Mouse (Mus musculus) forebrain, embryonic 14.5 days (tissue): ENCODE data around the gene Khk. TPM values are rescaled to one million over a fixed set of nuclear protein-coding genes. Genes with fewer than 3 reads are reported as not detected.
A peak's percentile ranks its signal among the peaks of the same experiment; 100 is the strongest.
"Not testable (repeated sequence)": the region's sequence is repeated elsewhere in the genome, so short reads cannot be mapped to it uniquely, and the experiment has no call there.

Experiments used
- ATAC-seq: fragments of 200-750 bp; cut with Nextera tagmentation; 2 replicates; pipeline ENCODE4 v1.8.0; 2017; ENCODE audit warnings: mild to moderate bottlenecking, moderate library complexity
- DNase-seq: peaks from one replicate; pipeline ENCODE4 v3.0.0-alpha.2; 2015; ENCODE audit warnings: low spot score
- H3K27ac ChIP-seq: fragments of 300-500 bp; sonication (generic); 2 replicates; pipeline ENCODE4 v1.5.1; 2014; ENCODE audit warnings: low read depth, mild to moderate bottlenecking, control low read depth, low read length, moderate library complexity
- H3K27me3 ChIP-seq: fragments of 300-500 bp; sonication (generic); replicated peaks from 2 replicates; pipeline ENCODE4 v1.6.1; 2014; ENCODE audit warnings: low read length, control low read depth, mixed read lengths; ENCODE audit not compliant: control insufficient read depth, insufficient read depth
- H3K36me3 ChIP-seq: fragments of 300-500 bp; sonication (generic); 2 replicates; pipeline ENCODE4 v1.6.1; 2014; ENCODE audit warnings: low read length, control low read depth; ENCODE audit not compliant: control insufficient read depth, insufficient read depth
- H3K4me1 ChIP-seq: fragments of 300-500 bp; sonication (generic); 2 replicates; pipeline ENCODE4 v1.6.1; 2014; ENCODE audit warnings: antibody characterized with exemption, low read length, control low read depth; ENCODE audit not compliant: control insufficient read depth, insufficient read depth
- H3K4me2 ChIP-seq: fragments of 300-500 bp; sonication (generic); 2 replicates; pipeline ENCODE4 v1.6.1; 2014; ENCODE audit warnings: mild to moderate bottlenecking, control low read depth, low read length
- H3K4me3 ChIP-seq: fragments of 300-500 bp; sonication (generic); 2 replicates; pipeline ENCODE4 v1.5.1; 2014; ENCODE audit warnings: low read depth, low read length, control low read depth
- H3K9ac ChIP-seq: fragments of 300-500 bp; sonication (generic); 2 replicates; pipeline ENCODE4 v1.6.1; 2014; ENCODE audit warnings: mild to moderate bottlenecking, low read length, control low read depth, moderate library complexity
- H3K9me3 ChIP-seq: fragments of 300-500 bp; sonication (generic); replicated peaks from 2 replicates; pipeline ENCODE4 v1.6.1; 2016; ENCODE audit warnings: low read length, control low read depth, mixed read lengths; ENCODE audit not compliant: control insufficient read depth
- WGBS: fragments of 180-500 bp; shearing (Covaris S2); extraction: QIAGEN DNeasy Blood & Tissue Kit; methylation state at CpG from one replicate; pipeline ENCODE4 v1.1.7; 2014; 5-methylcytosine and 5-hydroxymethylcytosine counted together
- polyA plus RNA-seq: library from polyadenylated mRNA; unstranded; fragments of >200 nt; fragmentation: Nextera tagmentation; extraction: Ambion mirVana; gene quantifications from 2 replicates; pipeline ENCODE4 v1.2.1, GENCODE M21; 2014

Gene Khk
- 8.3 and 11.2 TPM in 2 replicates for polyA plus RNA-seq

GRCm38 (mm10) chr5:30921256-30922033 is at the start of gene Khk:
Khk (plus strand) TSS chr5:30921431.
- ATAC-seq (peak; percentile 75), DNase-seq (peak; percentile 90)
- no peaks in the 10 kb centered on the region for H3K36me3 ChIP-seq
- H3K4me3 ChIP-seq = peak within 1 kb of the TSS; percentile 43
- peak within 1 kb of the TSS; percentile 59 for H3K9ac ChIP-seq
- peaks cover 13% of the 10 kb centered on the region; the same call in 1 of the 2 replicates for H3K4me1 ChIP-seq
- no peaks in the 10 kb centered on the region for H3K27me3 ChIP-seq
- 1% methylated on average over 40 of the region's 40 CpGs for WGBS
- H3K4me2 ChIP-seq = peak within 1 kb of the TSS; percentile 80
- H3K27ac ChIP-seq = peak within 1 kb of the TSS; percentile 58
- no peaks in the 10 kb centered on the region for H3K9me3 ChIP-seq

- no peaks in the 10 kb centered on the region for H3K9me3 ChIP-seq
- no peak overlapping the region for H3K4me2 ChIP-seq
- ATAC-seq (no peak), DNase-seq (no peak)
- H3K4me3 ChIP-seq = no peak overlapping the region
- H3K36me3 ChIP-seq = peaks cover 65% of the 10 kb centered on the region
- H3K27ac ChIP-seq = no peak overlapping the region
- peaks cover 11% of the 10 kb centered on the region; the same call in 1 of the 2 replicates for H3K4me1 ChIP-seq
- WGBS = 93% methylated on average over 9 of the region's 9 CpGs
- no peak overlapping the region for H3K9ac ChIP-seq
- H3K27me3 ChIP-seq = no peaks in the 10 kb centered on the region
Measured at GRCm38 (mm10) chr5:30872574-30872973, 48.7 kb upstream of the Khk start.

- H3K4me2 ChIP-seq = no peak overlapping the region
- no peak for ATAC-seq
- H3K36me3 ChIP-seq = peaks cover 66% of the 10 kb centered on the region
- no peaks in the 10 kb centered on the region for H3K27me3 ChIP-seq
- no peaks in the 10 kb centered on the region for H3K9me3 ChIP-seq
- H3K27ac ChIP-seq = no peak overlapping the region
- WGBS = 98% methylated on average over 7 of the region's 7 CpGs
- no peak overlapping the region for H3K4me3 ChIP-seq
- H3K4me1 ChIP-seq = peaks cover 8% of the 10 kb centered on the region; the same call in 1 of the 2 replicates
- H3K9ac ChIP-seq = no peak overlapping the region
- no peak for DNase-seq
Measured at GRCm38 (mm10) chr5:30874365-30874764, 46.9 kb upstream of the Khk start.

GRCm38 (mm10) chr5:30878616-30879015 is 42.6 kb upstream of the Khk start:
- peak; percentile 62; the same call in 1 of the 2 replicates for ATAC-seq
- 57% methylated on average over 6 of the region's 6 CpGs for WGBS
- no peak overlapping the region for H3K9ac ChIP-seq

GRCm38 (mm10) chr5:30879347-30879943 is 41.8 kb upstream of the Khk start:
- Histone ChIP-seq H3K27me3 (no peaks in the 10 kb centered on the region), H3K27ac (no peak overlapping the region; the same call in 1 of the 2 replicates), H3K4me1 (no peaks in the 10 kb centered on the region; the same call in 1 of the 2 replicates), H3K9ac (no peak overlapping the region), H3K4me3 (no peak overlapping the region), H3K9me3 (no peaks in the 10 kb centered on the region), H3K36me3 (peaks cover 32% of the 10 kb centered on the region), H3K4me2 (no peak overlapping the region)
- 82% methylated on average over 5 of the region's 5 CpGs for WGBS
- 0 out of 2 replicates have a peak, but pooled peaks have one; percentile 16 for ATAC-seq
- DNase-seq = peak; percentile 13

More at GRCm38 (mm10) chr5:30878616-30879015, 42.6 kb upstream of the Khk start:
- Histone ChIP-seq H3K27ac (no peak overlapping the region; the same call in 1 of the 2 replicates), H3K36me3 (peaks cover 41% of the 10 kb centered on the region), H3K4me2 (no peak overlapping the region), H3K4me1 (no peaks in the 10 kb centered on the region; the same call in 1 of the 2 replicates), H3K27me3 (no peaks in the 10 kb centered on the region), H3K4me3 (no peak overlapping the region), H3K9me3 (no peaks in the 10 kb centered on the region)
- peak; percentile 76 for DNase-seq

GRCm38 (mm10) chr5:30881839-30882238 is 39.4 kb upstream of the Khk start:
- not testable (repeated sequence) for DNase-seq, H3K9me3 ChIP-seq, H3K4me1 ChIP-seq, ATAC-seq, H3K9ac ChIP-seq, H3K36me3 ChIP-seq, H3K27me3 ChIP-seq, H3K4me3 ChIP-seq, H3K27ac ChIP-seq, H3K4me2 ChIP-seq
- 88% methylated on average over 4 of the region's 4 CpGs for WGBS

GRCm38 (mm10) chr5:30886209-30886608 is 35.0 kb upstream of the Khk start:
- 38% methylated on average over 4 of the region's 4 CpGs for WGBS
- ATAC-seq (no peak), DNase-seq (no peak)
- Histone ChIP-seq H3K4me1 (peaks cover 13% of the 10 kb centered on the region), H3K4me2 (peak overlapping the region; percentile 84), H3K27ac (no peak overlapping the region), H3K4me3 (0 out of 2 replicates have a peak overlapping the region, but pooled peaks have one; percentile 80), H3K36me3 (peaks cover 4% of the 10 kb centered on the region), H3K9me3 (no peaks in the 10 kb centered on the region), H3K9ac (no peak overlapping the region), H3K27me3 (no peaks in the 10 kb centered on the region)

GRCm38 (mm10) chr5:30886731-30887130 is 34.5 kb upstream of the Khk start:
- WGBS = 23% methylated on average over 5 of the region's 5 CpGs
- H3K4me3 ChIP-seq = peak overlapping the region; percentile 80
- peak; percentile 22 for DNase-seq

More at GRCm38 (mm10) chr5:30886731-30887130, 34.5 kb upstream of the Khk start:
- Histone ChIP-seq H3K9ac (peak overlapping the region; percentile 85), H3K4me1 (peaks cover 13% of the 10 kb centered on the region), H3K9me3 (no peaks in the 10 kb centered on the region), H3K36me3 (peaks cover 9% of the 10 kb centered on the region), H3K27me3 (no peaks in the 10 kb centered on the region), H3K4me2 (peak overlapping the region; percentile 84), H3K27ac (peak overlapping the region; percentile 98)
- ATAC-seq = no peak
